Mouse (Mus musculus) kidney, embryonic 14.5 days (tissue): ENCODE measurements around the gene Ergic1. TPM values are rescaled to one million over a fixed set of nuclear protein-coding genes. Genes with fewer than 3 reads are reported as not detected.

Experiments
- ATAC-seq: fragments of 200-750 bp; cut with Nextera tagmentation; 2 replicates; pipeline ENCODE4 v1.8.0; 2017; ENCODE audit warnings: moderate number of reproducible peaks, mild to moderate bottlenecking, moderate TSS enrichment, moderate library complexity; ENCODE audit not compliant: low FRiP score, low TSS enrichment
- H3K27ac ChIP-seq: fragments of 300-500 bp; sonication (generic); 2 replicates; pipeline ENCODE4 v1.5.1; 2014; ENCODE audit warnings: low read depth, mild to moderate bottlenecking, low read length, moderate library complexity, mixed read lengths
- H3K27me3 ChIP-seq: fragments of 300-500 bp; sonication (generic); 2 replicates; pipeline ENCODE4 v1.6.1; 2014; ENCODE audit warnings: mild to moderate bottlenecking, low read length; ENCODE audit not compliant: control insufficient read depth, insufficient read depth
- H3K36me3 ChIP-seq: fragments of 300-500 bp; sonication (generic); 2 replicates; pipeline ENCODE4 v1.6.1; 2014; ENCODE audit warnings: low read length, mixed read lengths; ENCODE audit not compliant: control insufficient read depth, insufficient read depth
- H3K4me1 ChIP-seq: fragments of 300-500 bp; sonication (generic); 2 replicates; pipeline ENCODE4 v1.6.1; 2014; ENCODE audit warnings: low read length, mixed read lengths; ENCODE audit not compliant: control insufficient read depth, insufficient read depth
- H3K4me2 ChIP-seq: fragments of 300-500 bp; sonication (generic); replicated peaks from 2 replicates; pipeline ENCODE4 v1.6.1; 2014; ENCODE audit warnings: low read depth, mild to moderate bottlenecking, low read length
- H3K4me3 ChIP-seq: fragments of 300-500 bp; sonication (generic); 2 replicates; pipeline ENCODE4 v1.5.1; 2014; ENCODE audit warnings: mild to moderate bottlenecking, low read length
- H3K9ac ChIP-seq: fragments of 300-500 bp; sonication (generic); 2 replicates; pipeline ENCODE4 v1.6.1; 2014; ENCODE audit warnings: low read depth, mild to moderate bottlenecking, low read length, moderate library complexity
- H3K9me3 ChIP-seq: fragments of 300-500 bp; sonication (generic); 2 replicates; pipeline ENCODE4 v1.6.1; 2016; ENCODE audit warnings: low read length; ENCODE audit not compliant: control insufficient read depth
- WGBS: fragments of 180-500 bp; shearing (Covaris S2); extraction: QIAGEN DNeasy Blood & Tissue Kit; methylation state at CpG from one replicate; pipeline ENCODE4 v1.1.7; 2014; 5-methylcytosine and 5-hydroxymethylcytosine counted together
- polyA plus RNA-seq: library from polyadenylated mRNA; unstranded; fragments of >200 nt; fragmentation: Nextera tagmentation; extraction: Ambion mirVana; gene quantifications from 2 replicates; pipeline ENCODE4 v1.2.1, GENCODE M21; 2014

Gene Ergic1
- polyA plus RNA-seq, 1 experiment from 2014 or later = 150 TPM

- no peak for ATAC-seq
- WGBS = 86% methylated on average over 7 of the region's 7 CpGs
These were observed 129.8 kb downstream of the Ergic1 start for GRCm38 (mm10) chr17:26691110-26691509.

DNA sequence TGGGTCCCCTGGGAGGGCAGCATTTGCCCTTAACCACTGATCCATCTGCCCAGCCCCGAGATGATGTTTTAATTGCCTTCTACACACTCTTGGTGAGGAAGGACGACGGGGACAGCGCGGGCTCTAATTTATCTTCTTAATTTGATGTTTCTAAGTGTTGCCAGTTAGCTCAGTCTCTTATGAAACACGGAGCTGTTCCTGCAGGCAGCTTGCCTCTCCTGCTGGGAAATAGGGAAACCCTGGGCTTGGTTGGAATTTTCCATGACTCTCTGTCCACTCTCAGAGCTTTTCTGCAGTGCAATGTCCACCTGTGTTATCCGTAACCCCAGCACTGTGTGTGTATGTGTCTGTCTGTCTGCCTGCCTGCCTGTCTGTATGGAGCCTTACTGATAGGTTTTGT is 132.1 kb downstream of the Ergic1 start:
- Histone ChIP-seq H3K4me3 (no peak overlapping the region), H3K4me1 (peaks cover 5% of the 10 kb centered on the region; the same call in 1 of the 2 replicates), H3K4me2 (no peak overlapping the region), H3K9ac (no peak overlapping the region), H3K27ac (no peak overlapping the region), H3K27me3 (no peaks in the 10 kb centered on the region), H3K36me3 (peaks cover 19% of the 10 kb centered on the region; the same call in 1 of the 2 replicates), H3K9me3 (no peaks in the 10 kb centered on the region)
- ATAC-seq = no peak
- WGBS = 47% methylated on average over 7 of the region's 7 CpGs

More at GRCm38 (mm10) chr17:26691110-26691509, 129.8 kb downstream of the Ergic1 start:
- H3K9ac ChIP-seq = no peak overlapping the region
- H3K4me3 ChIP-seq = no peak overlapping the region
- H3K4me2 ChIP-seq = no peak overlapping the region
- peaks cover 5% of the 10 kb centered on the region; the same call in 1 of the 2 replicates for H3K4me1 ChIP-seq
- no peaks in the 10 kb centered on the region for H3K9me3 ChIP-seq
- H3K36me3 ChIP-seq = 0 out of 2 replicates have a peak, but pooled peaks cover 5% of the 10 kb centered on the region
- H3K27me3 ChIP-seq = no peaks in the 10 kb centered on the region
- H3K27ac ChIP-seq = no peak overlapping the region

DNA sequence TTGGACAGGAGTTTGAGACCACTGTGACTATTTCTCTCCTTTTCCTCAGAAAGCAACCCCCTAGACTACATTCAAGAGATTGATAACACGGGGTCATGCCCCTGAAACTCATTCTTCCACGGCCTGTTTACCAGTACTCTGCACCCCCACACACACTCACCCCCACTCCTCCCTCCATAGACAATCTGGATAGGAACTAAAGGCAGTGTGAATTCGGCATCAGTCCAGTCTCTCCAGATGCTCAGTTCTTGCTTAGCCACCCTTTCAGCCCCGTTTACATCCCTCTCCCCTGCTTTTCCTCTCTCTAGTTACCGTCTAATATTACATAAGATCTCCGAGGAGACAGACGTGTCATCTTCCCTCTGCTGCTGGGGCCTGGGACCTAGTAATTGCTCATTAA is 132.9 kb downstream of the Ergic1 start:
- Histone ChIP-seq H3K27ac (no peak overlapping the region), H3K9ac (no peak overlapping the region), H3K27me3 (no peaks in the 10 kb centered on the region), H3K9me3 (no peaks in the 10 kb centered on the region), H3K4me2 (no peak overlapping the region), H3K4me1 (peaks cover 5% of the 10 kb centered on the region; the same call in 1 of the 2 replicates), H3K36me3 (peaks cover 24% of the 10 kb centered on the region; the same call in 1 of the 2 replicates), H3K4me3 (no peak overlapping the region)
- 43% methylated on average over 7 of the region's 7 CpGs for WGBS
- ATAC-seq = 0 out of 2 replicates have a peak, but pooled peaks have one; percentile 28

DNA sequence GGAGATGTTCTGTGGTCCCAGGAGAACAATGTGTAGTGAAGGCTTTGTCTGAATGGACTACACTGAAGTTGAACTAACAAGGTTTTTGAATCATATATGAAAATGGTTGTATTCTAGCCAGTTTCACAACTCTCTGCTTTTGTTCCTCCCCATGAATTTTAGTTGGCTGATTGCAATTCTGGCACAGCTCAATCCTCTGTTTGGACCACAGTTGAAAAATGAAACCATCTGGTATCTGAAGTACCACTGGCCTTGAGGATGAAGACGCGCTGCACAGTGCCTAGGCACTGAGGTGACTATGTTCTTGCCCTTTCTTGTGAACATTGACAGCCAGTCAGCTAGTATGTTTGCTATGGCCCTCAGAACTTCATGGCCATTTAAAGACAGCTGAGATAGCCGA is 133.9 kb downstream of the Ergic1 start:
- H3K9me3 ChIP-seq = no peaks in the 10 kb centered on the region
- H3K36me3 ChIP-seq = peaks cover 32% of the 10 kb centered on the region; the same call in 1 of the 2 replicates
- no peak overlapping the region for H3K9ac ChIP-seq
- no peak overlapping the region for H3K27ac ChIP-seq
- H3K27me3 ChIP-seq = no peaks in the 10 kb centered on the region
- no peak overlapping the region for H3K4me3 ChIP-seq
- peaks cover 5% of the 10 kb centered on the region; the same call in 1 of the 2 replicates for H3K4me1 ChIP-seq
- no peak overlapping the region for H3K4me2 ChIP-seq
- WGBS = 97% methylated on average over 3 of the region's 3 CpGs
- no peak for ATAC-seq

DNA sequence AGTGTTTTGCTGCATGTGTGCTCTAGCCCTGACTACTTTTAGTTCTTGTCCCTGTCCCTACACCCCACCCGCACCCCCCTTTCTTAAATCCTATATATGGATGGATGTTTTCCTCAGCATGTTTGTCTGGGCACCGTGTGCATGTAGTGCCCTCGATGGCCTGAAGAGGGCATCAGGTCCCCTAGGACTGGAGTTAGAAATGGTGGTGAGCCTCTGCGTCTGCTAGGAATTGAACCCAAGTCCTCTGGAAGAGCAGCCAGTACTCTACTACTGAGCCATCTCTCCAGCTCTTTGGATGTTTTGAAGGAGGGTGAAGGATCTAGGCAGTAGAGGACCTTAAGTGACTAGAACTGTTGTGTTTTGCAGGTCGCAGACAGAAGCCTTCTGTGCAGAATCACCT is 137.6 kb downstream of the Ergic1 start:
- Histone ChIP-seq H3K4me3 (no peak overlapping the region), H3K9me3 (no peaks in the 10 kb centered on the region), H3K36me3 (peaks cover 32% of the 10 kb centered on the region; the same call in 1 of the 2 replicates), H3K27me3 (no peaks in the 10 kb centered on the region), H3K9ac (no peak overlapping the region), H3K27ac (no peak overlapping the region), H3K4me1 (no peaks in the 10 kb centered on the region; the same call in 1 of the 2 replicates), H3K4me2 (no peak overlapping the region)
- ATAC-seq = no peak
- 91% methylated on average over 5 of the region's 5 CpGs for WGBS

GRCm38 (mm10) chr17:26699819-26700616 is 138.7 kb downstream of the Ergic1 start:
- H3K36me3 ChIP-seq = peaks cover 32% of the 10 kb centered on the region; the same call in 1 of the 2 replicates
- H3K4me2 ChIP-seq = no peak overlapping the region
- no peaks in the 10 kb centered on the region for H3K27me3 ChIP-seq
- H3K4me3 ChIP-seq = no peak overlapping the region
- WGBS = 95% methylated on average over 10 of the region's 10 CpGs
- H3K27ac ChIP-seq = no peak overlapping the region
- no peaks in the 10 kb centered on the region for H3K9me3 ChIP-seq
- no peak for ATAC-seq
- H3K9ac ChIP-seq = no peak overlapping the region
- H3K4me1 ChIP-seq = no peaks in the 10 kb centered on the region

DNA sequence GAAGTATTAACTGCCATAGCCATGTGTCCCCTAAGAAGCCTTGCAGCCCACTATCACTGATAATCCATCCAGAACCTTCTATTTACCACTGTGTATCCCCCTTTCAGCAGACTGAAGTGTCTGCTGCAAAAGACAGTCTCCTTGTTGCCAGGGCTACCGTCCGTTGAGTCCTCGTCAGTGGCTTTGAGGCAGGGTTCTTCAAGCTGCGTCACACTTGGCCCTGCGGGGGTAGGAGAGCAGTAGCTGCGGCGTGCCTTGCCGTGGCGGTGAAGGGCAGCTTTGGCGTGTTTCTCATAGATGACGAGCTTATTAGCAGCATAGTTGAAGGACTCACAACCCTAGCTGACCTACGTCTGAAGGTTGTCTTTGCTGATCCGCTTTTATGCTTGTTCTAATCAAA is 140.3 kb downstream of the Ergic1 start:
- peaks cover 24% of the 10 kb centered on the region; the same call in 1 of the 2 replicates for H3K36me3 ChIP-seq
- no peak for ATAC-seq

DNA sequence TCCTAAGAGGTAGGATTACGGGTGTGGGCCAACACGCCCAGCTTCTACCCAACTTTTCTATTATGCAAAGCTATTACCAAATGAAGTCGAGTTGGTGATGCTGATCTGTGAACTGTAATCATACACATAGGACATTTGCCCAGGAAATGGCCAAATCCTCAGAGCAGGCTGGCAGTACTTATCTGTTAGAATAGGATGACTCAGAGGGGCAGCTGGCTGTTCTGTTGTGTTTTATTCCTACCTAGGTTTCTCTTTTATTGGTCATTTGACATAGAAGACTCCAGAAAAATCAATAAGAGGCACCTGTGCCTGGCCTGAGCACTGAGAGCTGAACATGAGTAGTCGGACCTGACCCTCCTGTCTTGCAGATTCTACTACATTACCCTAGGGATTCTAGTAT is 141.3 kb downstream of the Ergic1 start:
- no peak for ATAC-seq
- 86% methylated on average over 4 of the region's 4 CpGs for WGBS
- H3K27ac ChIP-seq = no peak overlapping the region
- no peak overlapping the region for H3K4me3 ChIP-seq
- peaks cover 17% of the 10 kb centered on the region; the same call in 1 of the 2 replicates for H3K36me3 ChIP-seq
- no peak overlapping the region for H3K9ac ChIP-seq
- no peaks in the 10 kb centered on the region for H3K4me1 ChIP-seq
- H3K4me2 ChIP-seq = no peak overlapping the region
- H3K27me3 ChIP-seq = no peaks in the 10 kb centered on the region
- no peaks in the 10 kb centered on the region for H3K9me3 ChIP-seq

More for the DNA sequence above, 140.3 kb downstream of the Ergic1 start:
- H3K9ac ChIP-seq = no peak overlapping the region
- H3K4me2 ChIP-seq = no peak overlapping the region
- H3K4me1 ChIP-seq = no peaks in the 10 kb centered on the region
- WGBS = 88% methylated on average over 13 of the region's 13 CpGs
- H3K9me3 ChIP-seq = no peaks in the 10 kb centered on the region
- H3K27me3 ChIP-seq = no peaks in the 10 kb centered on the region
- H3K27ac ChIP-seq = no peak overlapping the region
- no peak overlapping the region for H3K4me3 ChIP-seq

GRCm38 (mm10) chr17:26703671-26704070 is 142.4 kb downstream of the Ergic1 start:
- Histone ChIP-seq H3K27me3 (no peaks in the 10 kb centered on the region), H3K4me3 (no peak overlapping the region), H3K27ac (no peak overlapping the region), H3K4me2 (no peak overlapping the region), H3K9ac (no peak overlapping the region), H3K9me3 (no peaks in the 10 kb centered on the region), H3K36me3 (peaks cover 13% of the 10 kb centered on the region; the same call in 1 of the 2 replicates), H3K4me1 (no peaks in the 10 kb centered on the region)
- no peak for ATAC-seq
- 91% methylated on average over 4 of the region's 4 CpGs for WGBS
